Mouse (Mus musculus) bone marrow, adult 2 months (tissue): ENCODE results near the gene Nfic.

Experiments used
- CTCF ChIP-seq: fragments of 200-500 bp; IDR thresholded peaks from 2 replicates; pipeline ENCODE4 v1.5.1; 2011; ENCODE audit warnings: low read length, control low read depth; ENCODE audit not compliant: control insufficient read depth, insufficient read depth
- POLR2A ChIP-seq: fragments of 200-500 bp; IDR thresholded peaks from 2 replicates; pipeline ENCODE4 v1.6.1; 2011; ENCODE audit warnings: low read depth, mild to moderate bottlenecking, control low read depth, low read length, borderline replicate concordance; ENCODE audit not compliant: control insufficient read depth

DNA sequence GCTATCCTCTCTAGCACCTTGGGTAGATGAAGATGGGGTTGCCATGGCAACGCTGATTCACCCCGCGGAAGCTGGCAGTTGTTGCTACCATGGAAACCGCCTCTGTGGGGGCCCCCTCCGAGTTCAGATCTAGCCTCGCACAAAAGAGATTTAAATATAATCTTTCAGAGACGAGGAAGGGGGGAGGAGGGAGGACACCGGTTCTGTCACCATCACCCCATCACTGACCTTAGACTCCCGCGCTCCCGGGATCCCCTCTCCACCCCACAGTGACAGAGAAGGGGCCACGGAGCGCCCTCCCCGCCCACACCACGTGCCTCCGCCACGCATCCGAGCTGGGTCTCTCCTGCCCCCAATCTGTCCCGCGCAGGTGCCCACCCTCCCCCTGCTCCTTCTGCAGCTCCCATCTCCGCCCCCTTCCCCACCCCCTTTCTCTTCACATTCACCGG is 17.6 kb upstream of the Nfic start:
- TF ChIP-seq POLR2A, result no peak
- TF ChIP-seq CTCF, result no peak
